Mouse (Mus musculus) liver, postnatal 0 days (tissue): ENCODE results near the gene Nin. TPM values are rescaled to one million over a fixed set of nuclear protein-coding genes. Genes with fewer than 3 reads are reported as not detected.

Source experiments
- ATAC-seq: fragments of 200-750 bp; cut with Nextera tagmentation; 2 replicates; pipeline ENCODE4 v1.8.0; 2017; ENCODE audit warnings: mild to moderate bottlenecking, moderate library complexity
- DNase-seq: peaks from one replicate; pipeline ENCODE4 v3.0.0-alpha.2; 2016
- H3K27ac ChIP-seq: fragments of 300-500 bp; sonication (generic); 2 replicates; pipeline ENCODE4 v1.5.1; 2014; ENCODE audit warnings: antibody characterized with exemption, moderate library complexity, mild to moderate bottlenecking, low read depth
- H3K27me3 ChIP-seq: fragments of 300-500 bp; sonication (generic); 2 replicates; pipeline ENCODE4 v1.6.1; 2014; ENCODE audit warnings: low read length, control low read depth, mixed read lengths; ENCODE audit not compliant: insufficient read depth
- H3K36me3 ChIP-seq: fragments of 300-500 bp; sonication (generic); replicated peaks from 2 replicates; pipeline ENCODE4 v1.6.1; 2014; ENCODE audit warnings: mild to moderate bottlenecking, control low read depth, low read length, moderate library complexity, mixed read lengths; ENCODE audit not compliant: insufficient read depth
- H3K4me1 ChIP-seq: fragments of 300-500 bp; sonication (generic); 2 replicates; pipeline ENCODE4 v1.6.1; 2014; ENCODE audit warnings: antibody characterized with exemption, mild to moderate bottlenecking, control low read depth; ENCODE audit not compliant: insufficient read depth
- H3K4me2 ChIP-seq: fragments of 300-500 bp; sonication (generic); 2 replicates; pipeline ENCODE4 v1.6.1; 2014; ENCODE audit warnings: low read depth, mild to moderate bottlenecking, low read length, moderate library complexity, mixed read lengths
- H3K4me3 ChIP-seq: fragments of 300-500 bp; sonication (generic); 2 replicates; pipeline ENCODE4 v1.5.1; 2014; ENCODE audit warnings: low read depth, low read length
- H3K9ac ChIP-seq: fragments of 300-500 bp; sonication (generic); replicated peaks from 2 replicates; pipeline ENCODE4 v1.6.1; 2014; ENCODE audit warnings: mild to moderate bottlenecking, moderate library complexity
- H3K9me3 ChIP-seq: fragments of 300-500 bp; sonication (generic); 2 replicates; pipeline ENCODE4 v1.6.1; 2016; ENCODE audit warnings: mild to moderate bottlenecking, control low read depth, low read length, mixed read lengths
- CTCF ChIP-seq: sonication (generic); IDR thresholded peaks from 2 replicates; pipeline ENCODE4 v1.5.1; 2016; ENCODE audit warnings: antibody characterized with exemption, low read depth
- EP300 ChIP-seq: IDR thresholded peaks from 2 replicates; pipeline ENCODE4 v1.6.1; 2016; ENCODE audit warnings: antibody characterized with exemption, low read depth, mild to moderate bottlenecking
- WGBS: fragments of 180-500 bp; shearing (Covaris S2); extraction: QIAGEN DNeasy Blood & Tissue Kit; methylation state at CpG from one replicate; pipeline ENCODE4 v1.1.7; 2014; ENCODE audit not compliant: insufficient replicate concordance; 5-methylcytosine and 5-hydroxymethylcytosine counted together
- polyA plus RNA-seq: library from polyadenylated mRNA; unstranded; fragments of >200 nt; fragmentation: Nextera tagmentation; extraction: Ambion mirVana; gene quantifications from 2 replicates; pipeline ENCODE4 v1.2.1, GENCODE M21; 2015

Gene Nin
- polyA plus RNA-seq, 1 experiment from 2014 or later, result 2.9 TPM

DNA sequence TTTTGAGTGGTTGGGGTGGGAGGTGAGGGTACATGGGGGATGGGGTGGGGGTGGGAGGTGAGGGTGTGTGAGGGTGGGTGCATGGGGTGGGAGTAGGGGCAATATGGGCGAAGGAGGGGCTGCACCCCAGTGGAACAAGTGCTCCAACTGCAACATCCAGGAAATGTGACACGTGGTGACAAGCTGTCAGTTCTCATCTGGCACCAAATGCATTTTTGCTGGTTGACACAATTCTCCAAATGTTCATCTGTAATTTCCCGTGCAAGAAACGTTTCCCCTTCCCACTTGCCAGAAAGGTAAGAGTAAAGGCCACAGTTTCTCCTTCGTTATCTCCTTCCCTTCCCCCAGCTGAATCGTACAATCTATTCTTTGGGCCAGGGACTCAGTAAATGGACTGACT, 7.6 kb downstream of the Nin start:
- TF ChIP-seq CTCF (no peak), EP300 (no peak)
- DNase-seq, result no peak
- Histone ChIP-seq H3K4me3 (no peak overlapping the region), H3K27ac (no peak overlapping the region), H3K4me2 (no peak overlapping the region), H3K4me1 (peaks cover 17% of the 10 kb centered on the region), H3K27me3 (no peaks in the 10 kb centered on the region), H3K36me3 (no peaks in the 10 kb centered on the region), H3K9ac (no peak overlapping the region), H3K9me3 (no peaks in the 10 kb centered on the region)
- ATAC-seq, result no peak
- 62% methylated on average over 6 of the region's 6 CpGs for WGBS

DNA sequence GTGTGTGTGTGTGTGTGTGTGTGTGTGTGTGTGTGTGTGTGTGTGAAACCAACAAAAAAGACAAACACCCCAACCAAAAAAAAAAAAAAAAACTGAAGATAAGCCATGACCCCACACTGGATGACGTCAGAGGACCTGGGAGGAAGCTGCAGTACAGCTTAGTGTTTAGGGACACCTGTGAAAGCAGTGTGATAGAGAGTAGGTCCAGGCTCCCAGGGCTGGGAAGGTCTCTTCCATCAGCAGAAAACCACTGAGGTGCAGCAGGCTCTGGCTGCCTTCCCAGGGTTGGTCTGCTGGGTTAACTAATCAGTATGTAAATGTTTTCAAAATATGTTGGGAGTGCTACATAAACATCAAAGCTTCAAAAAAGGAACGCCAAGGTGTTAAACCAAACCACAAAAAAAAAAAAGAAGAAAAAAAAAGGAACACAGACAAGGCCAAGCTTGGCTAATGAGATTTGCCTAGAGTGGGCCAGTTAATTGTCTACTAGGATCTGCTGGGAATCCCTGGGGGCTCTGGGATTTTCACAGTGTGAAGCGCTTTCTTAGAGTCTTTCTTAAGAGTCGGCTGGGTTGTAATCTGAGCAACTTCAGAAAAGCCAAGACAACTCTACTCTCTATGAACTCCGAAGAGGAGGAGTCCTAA, 8.6 kb downstream of the Nin start:
- Histone ChIP-seq H3K9ac (no peak overlapping the region), H3K4me3 (no peak overlapping the region), H3K9me3 (no peaks in the 10 kb centered on the region), H3K27me3 (no peaks in the 10 kb centered on the region), H3K27ac (no peak overlapping the region), H3K36me3 (no peaks in the 10 kb centered on the region), H3K4me2 (no peak overlapping the region), H3K4me1 (peaks cover 11% of the 10 kb centered on the region)
- DNase-seq (no peak), ATAC-seq (no peak)
- TF ChIP-seq CTCF (no peak), EP300 (no peak)
- 56% methylated on average over 5 of the region's 5 CpGs for WGBS

DNA sequence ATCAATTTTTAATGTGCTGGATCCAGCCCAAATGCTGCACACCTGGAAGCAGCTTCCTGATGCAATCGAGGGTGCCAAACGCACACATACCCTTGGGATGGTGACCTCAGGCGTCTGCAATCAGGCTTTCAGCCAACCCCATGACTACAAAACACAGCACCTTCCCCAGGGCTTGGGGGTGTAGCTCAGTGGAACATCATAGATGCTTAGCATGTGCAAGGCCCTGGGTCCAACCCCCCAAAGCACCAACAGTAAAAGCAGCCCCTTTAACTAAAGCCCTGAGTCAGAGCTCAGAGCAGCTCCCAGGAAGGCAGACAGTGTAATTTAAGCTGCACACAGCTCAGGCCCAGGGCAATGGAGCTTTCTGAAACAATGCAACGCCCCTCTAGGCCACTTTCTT, 9.3 kb downstream of the Nin start:
- DNase-seq (no peak), ATAC-seq (no peak)
- Histone ChIP-seq H3K9me3 (no peaks in the 10 kb centered on the region), H3K4me3 (no peak overlapping the region), H3K27ac (no peak overlapping the region), H3K36me3 (no peaks in the 10 kb centered on the region), H3K9ac (no peak overlapping the region), H3K4me1 (peaks cover 11% of the 10 kb centered on the region), H3K27me3 (no peaks in the 10 kb centered on the region), H3K4me2 (no peak overlapping the region)
- TF ChIP-seq EP300, result no peak
- TF ChIP-seq CTCF, result no peak
- WGBS, result 46% methylated on average over 4 of the region's 4 CpGs

DNA sequence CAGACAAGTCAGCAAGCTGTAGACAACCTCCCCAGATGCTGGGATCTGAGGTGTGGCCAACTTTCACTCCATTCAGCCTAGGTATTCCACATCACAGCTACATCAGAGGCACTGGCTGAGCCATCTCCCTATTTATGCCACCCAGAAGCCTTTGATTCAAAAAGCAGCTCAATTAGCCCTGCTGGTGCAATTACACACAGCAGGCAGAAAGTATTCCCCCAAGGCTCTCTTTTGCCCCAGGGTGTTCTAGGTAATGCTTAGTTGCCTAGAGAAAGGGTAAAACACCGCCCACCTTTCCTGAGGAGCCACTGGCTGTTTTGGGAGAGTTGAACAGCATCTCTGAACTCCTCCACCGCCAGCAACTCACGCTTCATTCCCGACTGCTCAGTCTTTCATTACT, 10.3 kb downstream of the Nin start:
- Histone ChIP-seq H3K27ac (no peak overlapping the region), H3K36me3 (no peaks in the 10 kb centered on the region), H3K4me3 (no peak overlapping the region), H3K9me3 (no peaks in the 10 kb centered on the region), H3K4me2 (no peak overlapping the region), H3K9ac (no peak overlapping the region), H3K4me1 (peaks cover 11% of the 10 kb centered on the region), H3K27me3 (no peaks in the 10 kb centered on the region)
- ATAC-seq, result no peak
- WGBS, result 84% methylated on average over 4 of the region's 4 CpGs
- DNase-seq, result no peak
- TF ChIP-seq CTCF (no peak), EP300 (no peak)

- H3K36me3 ChIP-seq, result no peaks in the 10 kb centered on the region
- 0 out of 2 replicates have a peak overlapping the region, but pooled peaks have one; percentile 34 for H3K27ac ChIP-seq
- 47% methylated on average over 9 of the region's 9 CpGs for WGBS
- H3K4me3 ChIP-seq, result no peak overlapping the region
- H3K9me3 ChIP-seq, result no peaks in the 10 kb centered on the region
- DNase-seq, result peak; percentile 69
- H3K27me3 ChIP-seq, result no peaks in the 10 kb centered on the region
- no peak overlapping the region for H3K9ac ChIP-seq
- H3K4me2 ChIP-seq, result no peak overlapping the region
- peaks cover 11% of the 10 kb centered on the region for H3K4me1 ChIP-seq
- TF ChIP-seq CTCF, result no peak
- TF ChIP-seq EP300, result no peak
- peak; percentile 74 for ATAC-seq
Observed at GRCm38 (mm10) chr12:70102426-70102825, 11.1 kb downstream of the Nin start.

GRCm38 (mm10) chr12:70101823-70102222, 11.7 kb downstream of the Nin start:
- H3K27me3 ChIP-seq, result no peaks in the 10 kb centered on the region
- H3K9me3 ChIP-seq, result no peaks in the 10 kb centered on the region
- H3K4me2 ChIP-seq, result no peak overlapping the region
- ATAC-seq (no peak), DNase-seq (no peak)
- H3K9ac ChIP-seq, result no peak overlapping the region
- no peak overlapping the region for H3K4me3 ChIP-seq
- 0 out of 2 replicates have a peak overlapping the region, but pooled peaks have one; percentile 34 for H3K27ac ChIP-seq
- no peak for TF ChIP-seq EP300
- TF ChIP-seq CTCF, result no peak
- no peaks in the 10 kb centered on the region for H3K36me3 ChIP-seq
- peaks cover 11% of the 10 kb centered on the region for H3K4me1 ChIP-seq
- WGBS, result 44% methylated on average over 5 of the region's 5 CpGs

DNA sequence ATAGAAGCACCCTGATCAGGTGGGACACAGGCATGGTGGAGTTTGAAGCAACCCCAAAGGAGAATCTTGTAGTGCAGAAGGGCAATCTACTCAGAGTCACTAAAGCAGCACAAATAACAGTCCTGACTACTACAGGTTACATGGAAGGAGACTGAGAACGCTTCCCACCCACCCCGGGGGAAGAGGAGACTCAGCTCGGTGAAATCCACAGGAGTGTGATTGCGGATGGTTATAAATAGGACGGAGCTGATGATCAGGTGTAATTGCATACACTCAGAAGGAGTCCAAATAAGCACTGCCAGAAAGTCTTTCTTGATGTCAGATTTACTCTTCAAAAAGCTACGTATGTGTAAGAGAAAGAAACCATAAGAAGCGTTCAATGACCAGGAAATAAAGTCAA, 15.6 kb downstream of the Nin start:
- H3K4me2 ChIP-seq, result no peak overlapping the region
- TF ChIP-seq EP300, result no peak
- no peak for TF ChIP-seq CTCF
- ATAC-seq (no peak), DNase-seq (no peak)
- no peak overlapping the region for H3K27ac ChIP-seq
- H3K4me1 ChIP-seq, result peaks cover 5% of the 10 kb centered on the region; the same call in 1 of the 2 replicates
- WGBS, result 82% methylated on average over 7 of the region's 7 CpGs
- H3K9me3 ChIP-seq, result no peaks in the 10 kb centered on the region
- no peaks in the 10 kb centered on the region for H3K36me3 ChIP-seq
- H3K4me3 ChIP-seq, result no peak overlapping the region
- H3K27me3 ChIP-seq, result no peaks in the 10 kb centered on the region
- no peak overlapping the region for H3K9ac ChIP-seq
